Mouse (Mus musculus): ENCODE data around the gene Zfp658. TPM values are rescaled to one million over a fixed set of nuclear protein-coding genes. Genes with fewer than 3 reads are reported as not detected.

Gene Zfp658
- polyA plus RNA-seq, 1 experiment from 2014 or later = 8.0 TPM

- Histone ChIP-seq H3K9me3 (ENCODE audit: control insufficient read depth, low read length) (no peaks in the 10 kb centered on the region), H3K9ac (peak overlapping the region; percentile 71), H3K4me3 (replicated peaks; ENCODE audit: low read length) (peak overlapping the region; percentile 69), H3K36me3 (replicated peaks; ENCODE audit: control insufficient read depth, insufficient read depth) (peaks cover 40% of the 10 kb centered on the region), H3K4me2 (replicated peaks) (peak overlapping the region; percentile 69), H3K27ac (no peak overlapping the region), H3K4me1 (replicated peaks; ENCODE audit: control insufficient read depth, insufficient read depth, low read length) (peaks cover 15% of the 10 kb centered on the region), H3K27me3 (ENCODE audit: control insufficient read depth, insufficient read depth, low read length) (no peaks in the 10 kb centered on the region)
- WGBS = 56% methylated on average over 6 of the region's 6 CpGs
- DNase-seq (ENCODE audit: low spot score) (no peak), ATAC-seq (ENCODE audit: low FRiP score) (no peak)
These were observed 1.2 kb downstream of the Zfp658 start for GRCm38 (mm10) chr7:43563300-43563699.

GRCm38 (mm10) chr7:43571216-43571615 is 9.2 kb downstream of the Zfp658 start:
- Histone ChIP-seq H3K9ac (no peak overlapping the region), H3K4me3 (replicated peaks; ENCODE audit: low read length) (no peak overlapping the region)
- no peak for DNase-seq (ENCODE audit: low spot score)

GRCm38 (mm10) chr7:43579440-43580171 is 17.6 kb downstream of the Zfp658 start, which contains the start of gene Zfp719:
Zfp719 (plus strand) TSS chr7:43579610.
- ATAC-seq (ENCODE audit: low FRiP score) = peak; percentile 98
- under 1% methylated on average over 37 of the region's 37 CpGs for WGBS

More at GRCm38 (mm10) chr7:43571216-43571615, 9.2 kb downstream of the Zfp658 start:
- ATAC-seq (ENCODE audit: low FRiP score) = no peak
- H3K27ac ChIP-seq = no peak overlapping the region
- H3K27me3 ChIP-seq (ENCODE audit: control insufficient read depth, insufficient read depth, low read length) = no peaks in the 10 kb centered on the region
- 97% methylated on average over 2 of the region's 2 CpGs for WGBS
- no peaks in the 10 kb centered on the region for H3K9me3 ChIP-seq (ENCODE audit: control insufficient read depth, low read length)
- no peak overlapping the region for H3K4me2 ChIP-seq (replicated peaks)
- H3K4me1 ChIP-seq (replicated peaks; ENCODE audit: control insufficient read depth, insufficient read depth, low read length) = no peaks in the 10 kb centered on the region
- peaks cover 97% of the 10 kb centered on the region for H3K36me3 ChIP-seq (replicated peaks; ENCODE audit: control insufficient read depth, insufficient read depth)

GRCm38 (mm10) chr7:43580526-43580925 is 18.5 kb downstream of the Zfp658 start:
- peaks cover 32% of the 10 kb centered on the region for H3K36me3 ChIP-seq (replicated peaks; ENCODE audit: control insufficient read depth, insufficient read depth)
- H3K27ac ChIP-seq = peak overlapping the region; percentile 92
- no peaks in the 10 kb centered on the region for H3K27me3 ChIP-seq (ENCODE audit: control insufficient read depth, insufficient read depth, low read length)
- no peak for ATAC-seq (ENCODE audit: low FRiP score)
- peak overlapping the region; percentile 70 for H3K4me3 ChIP-seq (replicated peaks; ENCODE audit: low read length)
- no peak for DNase-seq (ENCODE audit: low spot score)
- 67% methylated on average over 5 of the region's 5 CpGs for WGBS
- no peaks in the 10 kb centered on the region for H3K9me3 ChIP-seq (ENCODE audit: control insufficient read depth, low read length)
- H3K9ac ChIP-seq = peak overlapping the region; percentile 79
- H3K4me1 ChIP-seq (replicated peaks; ENCODE audit: control insufficient read depth, insufficient read depth, low read length) = peaks cover 13% of the 10 kb centered on the region
- peak overlapping the region; percentile 86 for H3K4me2 ChIP-seq (replicated peaks)

More at GRCm38 (mm10) chr7:43579440-43580171, 17.6 kb downstream of the Zfp658 start, which contains the start of gene Zfp719:
- H3K27ac ChIP-seq = peak within 1 kb of the TSS; percentile 92
- peak; percentile 95 for DNase-seq (ENCODE audit: low spot score)
- H3K9me3 ChIP-seq (ENCODE audit: control insufficient read depth, low read length) = no peaks in the 10 kb centered on the region
- peak within 1 kb of the TSS; percentile 86 for H3K4me2 ChIP-seq (replicated peaks)
- peak within 1 kb of the TSS; percentile 79 for H3K9ac ChIP-seq
- H3K36me3 ChIP-seq (replicated peaks; ENCODE audit: control insufficient read depth, insufficient read depth) = peaks cover 32% of the 10 kb centered on the region
- H3K4me1 ChIP-seq (replicated peaks; ENCODE audit: control insufficient read depth, insufficient read depth, low read length) = peaks cover 13% of the 10 kb centered on the region
- peak within 1 kb of the TSS; percentile 70 for H3K4me3 ChIP-seq (replicated peaks; ENCODE audit: low read length)
- H3K27me3 ChIP-seq (ENCODE audit: control insufficient read depth, insufficient read depth, low read length) = no peaks in the 10 kb centered on the region

GRCm38 (mm10) chr7:43584790-43585189 is 22.7 kb downstream of the Zfp658 start:
- Histone ChIP-seq H3K4me1 (replicated peaks; ENCODE audit: control insufficient read depth, insufficient read depth, low read length) (peaks cover 13% of the 10 kb centered on the region), H3K4me2 (replicated peaks) (no peak overlapping the region), H3K4me3 (replicated peaks; ENCODE audit: low read length) (no peak overlapping the region), H3K9ac (no peak overlapping the region), H3K27ac (no peak overlapping the region), H3K9me3 (ENCODE audit: control insufficient read depth, low read length) (no peaks in the 10 kb centered on the region), H3K36me3 (replicated peaks; ENCODE audit: control insufficient read depth, insufficient read depth) (peaks cover 63% of the 10 kb centered on the region), H3K27me3 (ENCODE audit: control insufficient read depth, insufficient read depth, low read length) (no peaks in the 10 kb centered on the region)
- ATAC-seq (ENCODE audit: low FRiP score) (no peak), DNase-seq (ENCODE audit: low spot score) (no peak)
- 94% methylated on average over 5 of the region's 5 CpGs for WGBS

GRCm38 (mm10) chr7:43601884-43602283 is 39.8 kb downstream of the Zfp658 start:
- no peak overlapping the region for H3K9ac ChIP-seq
- no peaks in the 10 kb centered on the region for H3K4me1 ChIP-seq (replicated peaks; ENCODE audit: control insufficient read depth, insufficient read depth, low read length)
- WGBS = 31% methylated on average over 5 of the region's 5 CpGs
- no peak overlapping the region for H3K27ac ChIP-seq
- H3K4me2 ChIP-seq (replicated peaks) = no peak overlapping the region
- no peaks in the 10 kb centered on the region for H3K27me3 ChIP-seq (ENCODE audit: control insufficient read depth, insufficient read depth, low read length)
- H3K36me3 ChIP-seq (replicated peaks; ENCODE audit: control insufficient read depth, insufficient read depth) = no peaks in the 10 kb centered on the region
- DNase-seq (ENCODE audit: low spot score) = no peak
- no peak for ATAC-seq (ENCODE audit: low FRiP score)
- H3K9me3 ChIP-seq (ENCODE audit: control insufficient read depth, low read length) = no peaks in the 10 kb centered on the region
- H3K4me3 ChIP-seq (replicated peaks; ENCODE audit: low read length) = no peak overlapping the region

GRCm38 (mm10) chr7:43606896-43607742 is 45.1 kb downstream of the Zfp658 start, which contains the start of gene Zfp819:
Zfp819 (plus strand) TSS chr7:43607169.
- H3K9me3 ChIP-seq (ENCODE audit: control insufficient read depth, low read length) = no peaks in the 10 kb centered on the region
- WGBS = 17% methylated on average over 41 of the region's 41 CpGs

GRCm38 (mm10) chr7:43607743-43608287 is 45.8 kb downstream of the Zfp658 start:
- no peak for DNase-seq (ENCODE audit: low spot score)
- no peak for ATAC-seq (ENCODE audit: low FRiP score)
- H3K4me2 ChIP-seq (replicated peaks) = peak overlapping the region; percentile 69
- 39% methylated on average over 5 of the region's 5 CpGs for WGBS
- no peaks in the 10 kb centered on the region for H3K36me3 ChIP-seq (replicated peaks; ENCODE audit: control insufficient read depth, insufficient read depth)
- H3K27ac ChIP-seq = no peak overlapping the region
- H3K9me3 ChIP-seq (ENCODE audit: control insufficient read depth, low read length) = no peaks in the 10 kb centered on the region
- no peaks in the 10 kb centered on the region for H3K27me3 ChIP-seq (ENCODE audit: control insufficient read depth, insufficient read depth, low read length)
- H3K4me1 ChIP-seq (replicated peaks; ENCODE audit: control insufficient read depth, insufficient read depth, low read length) = no peaks in the 10 kb centered on the region; the same call in 1 of the 2 replicates
- H3K4me3 ChIP-seq (replicated peaks; ENCODE audit: low read length) = peak overlapping the region; percentile 36
- no peak overlapping the region for H3K9ac ChIP-seq

More at GRCm38 (mm10) chr7:43606896-43607742, 45.1 kb downstream of the Zfp658 start, which contains the start of gene Zfp819:
- peak; percentile 78 for DNase-seq (ENCODE audit: low spot score)
- Histone ChIP-seq H3K27ac (no peak within 1 kb of the TSS), H3K4me1 (replicated peaks; ENCODE audit: control insufficient read depth, insufficient read depth, low read length) (no peaks in the 10 kb centered on the region; the same call in 1 of the 2 replicates), H3K4me2 (replicated peaks) (peak within 1 kb of the TSS; percentile 69), H3K27me3 (ENCODE audit: control insufficient read depth, insufficient read depth, low read length) (no peaks in the 10 kb centered on the region), H3K9ac (peak within 1 kb of the TSS; percentile 50), H3K36me3 (replicated peaks; ENCODE audit: control insufficient read depth, insufficient read depth) (no peaks in the 10 kb centered on the region), H3K4me3 (replicated peaks; ENCODE audit: low read length) (peak within 1 kb of the TSS; percentile 36)
- ATAC-seq (ENCODE audit: low FRiP score) = peak; percentile 90

Data from hindbrain, embryonic 14.5 days (tissue).